Mouse (Mus musculus) 3134 (cell line): ENCODE data around the gene Prpf19.

Source experiments
- DNase-seq: peaks from one replicate; pipeline ENCODE4 v3.0.0-alpha.2; 2011; ENCODE audit warnings: low spot score; ENCODE audit not compliant: insufficient read length; ENCODE audit errors: extremely low read depth

Prpf19 gene

GRCm38 (mm10) chr19:10895016-10895528 is at the start of gene Prpf19:
Gene Prpf19, plus strand, starts transcription at chr19:10895231.
- DNase-seq: peak; percentile 95

DNA sequence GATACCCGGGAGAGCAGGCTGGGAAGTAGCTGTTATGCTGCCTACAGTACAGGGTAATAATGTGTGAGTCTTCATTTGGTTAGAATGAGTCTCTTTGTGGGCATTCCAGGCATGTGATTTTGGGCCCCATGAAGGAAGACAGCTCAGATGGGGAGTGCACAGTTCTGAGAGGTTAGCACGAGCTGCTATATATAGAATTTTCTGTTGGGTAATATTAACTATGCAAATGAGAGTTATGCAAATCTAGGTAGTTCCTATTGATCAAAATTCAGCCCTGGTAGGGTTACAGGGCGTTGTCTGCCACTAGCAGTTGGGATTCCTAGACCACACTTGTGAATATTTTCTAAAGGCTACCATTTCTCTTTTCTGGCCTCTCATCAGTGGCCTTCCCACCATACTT is 49.6 kb upstream of the Prpf19 start:
- no peak for DNase-seq

DNA sequence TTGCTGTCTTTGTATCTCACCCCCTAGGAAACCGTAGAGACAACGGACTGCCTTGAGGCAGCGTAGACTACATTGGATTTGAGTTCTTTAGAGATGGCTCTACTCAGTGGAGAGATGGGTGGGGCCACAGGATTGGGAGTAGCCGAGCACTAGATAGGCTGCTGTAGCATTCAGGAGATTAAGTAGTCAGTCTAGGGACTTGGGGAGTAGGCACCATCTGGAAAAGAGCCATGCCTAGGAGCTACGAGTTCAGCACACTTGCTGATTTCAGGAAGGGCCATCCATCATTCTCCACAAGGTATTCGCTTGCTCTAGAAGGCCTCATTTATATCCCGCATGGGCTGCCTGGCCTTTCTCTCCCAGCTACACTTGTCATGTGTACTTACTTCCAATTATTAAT is 48.9 kb upstream of the Prpf19 start:
- DNase-seq: no peak

GRCm38 (mm10) chr19:10847311-10848087 is 47.5 kb upstream of the Prpf19 start:
- DNase-seq: no peak

DNA sequence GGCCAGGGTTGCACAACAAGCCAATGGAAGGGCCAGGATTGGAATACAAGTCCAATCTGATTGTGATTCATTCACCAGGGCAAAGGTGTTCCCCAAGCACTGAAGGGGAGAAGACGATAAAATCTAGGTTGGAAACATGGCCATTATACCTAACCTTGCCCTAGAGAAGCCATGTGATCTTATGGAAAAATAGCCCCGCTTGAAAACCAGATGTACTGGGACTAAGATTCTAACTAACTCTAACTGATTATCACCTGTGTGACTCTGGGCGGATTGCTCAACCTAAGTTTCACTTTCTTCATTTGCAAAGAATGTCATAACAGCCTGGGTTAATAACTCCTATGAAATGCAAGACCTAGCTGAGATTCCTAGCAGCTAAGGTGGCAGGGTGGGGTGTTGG is 39.6 kb upstream of the Prpf19 start:
- DNase-seq: no peak

DNA sequence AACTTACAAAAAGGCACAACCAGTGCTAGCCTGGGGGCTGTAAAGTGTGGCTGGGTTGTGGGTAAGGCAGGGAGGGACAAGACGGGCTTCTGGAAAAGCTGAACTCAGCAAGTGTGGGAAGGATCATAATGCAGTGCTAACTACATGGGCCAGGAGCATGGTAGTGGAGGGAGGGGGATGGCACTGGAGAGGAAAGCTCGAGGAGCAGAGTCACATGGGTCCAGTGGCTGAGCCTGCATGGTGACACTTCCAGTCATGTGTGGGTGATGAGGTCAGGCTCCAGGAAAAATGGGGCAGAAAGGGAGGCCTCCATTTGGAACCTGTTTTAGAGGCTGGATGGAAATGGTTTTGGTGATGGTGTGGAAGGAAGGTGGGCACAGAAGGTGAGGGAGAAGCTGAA is 38.5 kb upstream of the Prpf19 start:
- no peak for DNase-seq

- DNase-seq: no peak
Measured at GRCm38 (mm10) chr19:10860072-10860497, 34.9 kb upstream of the Prpf19 start.

GRCm38 (mm10) chr19:10866351-10866750 is 28.7 kb upstream of the Prpf19 start:
- no peak for DNase-seq

DNA sequence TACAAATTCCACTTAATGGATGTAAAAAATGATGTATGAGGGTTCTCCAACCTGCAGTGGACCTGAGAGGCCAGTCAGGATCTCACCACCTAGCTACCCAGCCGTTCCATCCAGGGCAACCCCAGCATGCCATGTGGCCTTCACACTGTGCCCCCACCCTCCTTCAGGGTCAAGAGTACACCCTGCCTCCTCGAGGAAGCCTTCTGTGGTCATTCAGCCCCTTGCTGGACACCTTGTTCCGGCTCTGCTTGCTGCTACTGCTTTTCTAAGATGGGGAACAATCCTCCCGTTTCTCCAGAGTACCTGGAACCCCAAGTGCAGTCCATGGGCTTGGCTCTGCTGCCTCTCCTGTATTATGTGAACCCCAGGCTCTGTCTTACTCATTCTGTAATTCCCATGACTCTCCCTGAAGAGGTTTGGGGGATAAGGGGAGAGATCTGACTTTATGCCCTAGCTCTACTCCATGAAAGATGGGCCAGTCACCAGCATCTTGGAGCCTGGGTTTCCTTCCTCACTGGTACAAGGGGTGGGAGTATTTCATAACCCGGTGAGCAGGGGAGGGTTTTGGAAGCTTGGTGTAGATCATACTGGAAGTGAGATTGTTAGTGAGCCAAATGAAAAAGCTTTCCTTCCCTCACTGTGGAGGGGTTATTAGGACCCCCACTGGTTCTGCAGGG is 26.9 kb upstream of the Prpf19 start:
- DNase-seq: no peak

DNA sequence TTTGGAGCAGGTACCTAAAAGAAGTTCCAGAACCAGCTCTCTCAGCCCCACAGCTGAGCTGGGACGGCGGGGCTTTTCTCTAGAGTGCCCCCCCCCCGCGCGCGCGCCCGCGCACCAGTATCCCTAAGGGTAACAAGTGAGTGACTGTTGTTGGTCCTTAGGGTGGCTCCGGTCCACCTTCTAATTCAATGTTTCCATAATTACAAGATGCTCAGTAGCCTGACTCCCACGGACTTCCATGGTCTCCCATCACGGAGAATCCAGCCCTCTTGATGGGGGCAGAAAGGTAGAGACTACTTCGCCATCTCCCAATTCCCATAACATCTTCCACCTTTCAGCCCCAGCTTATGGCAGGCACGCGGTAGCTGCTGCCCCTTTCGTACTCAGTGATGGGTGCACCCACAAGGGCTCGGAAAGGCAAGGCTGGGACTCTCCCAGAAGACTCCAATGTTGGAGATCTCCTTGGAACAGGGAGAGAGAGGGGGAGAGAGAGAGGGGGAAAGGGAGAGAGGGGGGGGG is 26.3 kb upstream of the Prpf19 start:
- no peak for DNase-seq

DNA sequence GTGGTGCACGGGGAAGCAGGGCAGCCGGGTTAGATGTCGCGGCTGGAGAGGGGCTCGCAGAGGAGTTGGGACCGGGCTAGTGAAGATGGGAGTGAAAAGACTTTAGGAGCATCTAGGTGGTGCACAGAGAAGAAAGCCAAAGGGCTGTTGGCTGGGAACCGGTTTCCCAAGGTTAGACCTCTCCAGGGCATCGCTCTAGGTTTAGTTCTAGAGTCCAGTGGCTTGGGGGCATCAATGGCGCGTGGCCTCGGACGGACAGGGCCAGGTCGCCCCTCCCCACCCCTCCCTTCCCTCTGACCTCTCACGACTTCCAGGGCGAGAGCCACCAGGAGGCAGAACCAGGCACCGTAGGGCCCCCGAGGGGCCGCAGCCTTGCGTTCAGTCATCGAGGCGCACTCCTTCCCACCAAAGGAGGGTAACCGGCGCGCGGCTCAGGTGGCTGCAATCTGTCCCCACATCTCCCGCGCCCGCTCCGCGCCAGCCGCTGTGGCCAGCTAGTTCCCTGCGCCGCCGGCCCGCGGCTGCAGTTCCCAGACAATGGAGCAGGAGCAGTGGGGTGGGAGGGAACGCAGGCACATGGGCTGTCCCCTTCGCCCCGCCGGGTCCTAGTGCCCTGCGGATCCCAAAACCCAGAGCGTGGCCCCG is 25.7 kb upstream of the Prpf19 start:
- peak; percentile 85 for DNase-seq

DNA sequence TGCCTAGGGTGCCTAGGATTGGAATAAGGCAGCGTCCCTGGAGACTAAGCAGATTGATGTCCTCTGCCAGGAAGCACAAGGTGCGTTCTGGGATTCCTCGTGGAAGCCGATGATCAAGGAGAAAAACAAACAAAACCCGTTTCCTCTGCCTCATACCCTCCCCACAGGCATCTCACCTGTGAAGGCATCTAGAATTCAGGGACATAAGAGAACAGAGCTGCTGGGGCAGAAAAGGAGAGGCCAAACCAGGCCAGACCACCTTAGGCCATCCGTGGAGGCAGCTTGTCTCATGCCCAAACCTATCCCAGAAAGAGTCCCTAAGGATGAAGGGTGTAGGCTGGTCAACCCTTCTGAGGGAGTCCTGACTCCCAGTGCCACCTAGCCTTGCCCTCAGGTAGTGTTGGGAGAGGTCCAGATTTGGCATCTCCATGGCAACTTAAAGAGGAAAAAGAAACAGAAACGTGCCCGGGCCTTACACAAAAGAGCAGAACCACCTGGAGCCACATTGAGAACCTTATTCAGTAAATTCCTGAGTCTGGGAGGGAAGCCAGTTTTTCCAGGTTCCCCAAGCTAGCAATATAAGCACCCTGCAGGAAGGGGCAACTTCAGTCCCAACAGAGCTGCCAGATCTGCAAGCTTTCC is 25.0 kb upstream of the Prpf19 start, which contains the start of gene Tmem132a:
TSS of gene Tmem132a (minus strand) at position 55 of the 642 bp plus-strand sequence.
- no peak for DNase-seq

- no peak for DNase-seq
Measured at GRCm38 (mm10) chr19:10870676-10871075, 24.4 kb upstream of the Prpf19 start.

DNA sequence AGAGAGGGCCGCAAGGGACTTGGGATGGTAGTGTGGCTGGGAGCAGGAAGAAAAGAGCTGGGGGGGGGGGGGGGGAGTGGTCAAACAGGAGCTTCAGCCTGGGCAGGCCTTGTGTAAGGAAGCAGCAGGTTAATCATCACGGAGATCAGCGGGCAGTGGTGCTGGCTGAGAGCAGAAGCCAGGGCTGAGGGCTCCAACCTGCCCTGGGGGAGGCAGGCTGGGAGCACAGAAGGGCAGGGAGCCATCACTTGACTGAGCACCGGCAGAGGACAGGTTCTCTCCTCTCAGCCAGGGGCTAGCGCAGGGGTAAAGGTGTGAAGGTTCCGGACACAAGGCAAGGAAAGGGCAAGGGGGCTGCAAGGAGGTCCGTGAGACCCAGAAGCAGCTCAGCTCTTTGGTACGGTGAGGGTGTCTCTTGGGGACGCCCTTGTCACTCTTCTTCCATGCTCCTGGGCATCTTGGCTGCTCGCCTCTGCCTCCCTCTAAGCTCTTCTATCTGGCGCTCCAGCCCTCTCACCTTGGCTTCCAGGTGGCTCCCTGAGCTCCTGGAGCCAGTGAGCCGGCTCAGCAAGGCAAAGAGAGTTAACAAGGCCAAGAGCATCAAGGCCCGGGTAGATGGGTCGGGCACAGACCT is 23.6 kb upstream of the Prpf19 start:
- DNase-seq: no peak

DNA sequence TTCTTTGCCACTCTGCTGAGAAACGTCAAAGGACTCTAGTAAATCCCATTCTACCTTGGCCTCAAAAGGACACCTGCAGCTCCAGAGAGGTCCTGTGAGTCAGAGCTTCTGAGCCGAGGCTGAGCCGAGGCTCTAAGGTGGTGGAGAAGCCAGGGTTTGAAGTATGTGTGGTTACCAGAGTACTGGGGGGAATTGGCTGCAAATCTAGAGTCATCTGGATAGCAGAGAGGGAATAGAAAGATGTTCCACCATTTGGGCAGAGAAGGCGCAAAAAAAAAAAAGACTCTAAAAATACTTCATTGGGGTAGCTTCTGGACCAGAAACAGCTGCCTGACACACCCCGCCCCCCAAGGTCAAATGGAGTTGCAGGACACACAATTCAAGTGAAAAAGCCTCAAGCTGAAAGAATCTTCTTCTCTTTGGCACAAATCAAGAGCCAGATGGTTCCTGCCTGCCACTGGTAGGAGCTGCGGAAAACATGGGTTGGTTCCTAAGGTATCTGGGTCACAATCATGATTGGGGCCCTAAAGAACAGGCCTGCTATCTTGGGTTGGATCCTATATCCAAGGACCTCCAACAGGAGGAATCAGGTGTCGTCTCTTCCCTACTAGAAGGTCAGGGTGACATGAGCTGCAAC is 16.7 kb upstream of the Prpf19 start:
- no peak for DNase-seq

DNA sequence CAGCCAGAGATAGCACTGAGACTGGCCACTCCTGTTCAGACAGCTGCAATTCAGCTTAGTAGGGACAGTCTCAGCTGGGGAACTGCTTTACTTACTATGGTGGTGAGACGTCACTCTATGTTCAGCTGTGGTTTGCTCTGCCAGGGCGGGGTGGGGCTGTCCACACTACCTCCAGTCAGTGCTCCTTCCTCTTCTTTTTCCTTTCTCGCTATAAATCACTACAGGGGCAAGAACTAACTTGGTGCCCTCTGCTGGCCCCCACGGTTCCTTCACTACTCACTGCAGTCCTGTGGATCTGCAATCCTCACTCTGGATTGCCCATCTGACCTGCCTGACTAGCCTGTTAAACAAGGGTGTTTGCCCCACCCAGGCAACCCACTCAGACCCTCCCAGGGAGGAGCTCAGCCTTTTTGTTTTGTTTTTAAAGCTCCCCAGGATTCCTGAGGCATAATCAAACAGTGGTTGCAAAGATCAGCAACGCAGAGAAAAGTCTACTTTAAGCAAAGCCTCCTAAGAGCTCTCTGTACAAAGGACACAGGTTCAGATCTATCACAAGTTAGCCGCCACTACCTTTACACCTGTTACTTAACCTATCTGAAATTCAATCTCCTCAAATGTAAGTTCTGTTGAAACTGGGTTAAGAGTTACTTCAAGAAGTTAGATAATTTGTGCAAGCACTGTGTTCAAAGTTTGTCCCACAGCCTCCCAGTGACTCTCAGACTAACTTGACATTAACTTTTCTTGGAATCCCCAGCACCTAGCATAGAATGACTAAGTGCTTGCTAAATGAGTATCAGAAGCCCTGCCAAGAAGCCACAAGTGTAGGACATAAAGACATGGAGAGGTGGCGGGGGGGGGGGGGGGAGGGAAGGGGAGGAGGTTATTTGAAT is 14.7 kb upstream of the Prpf19 start:
- DNase-seq: peak; percentile 47

DNA sequence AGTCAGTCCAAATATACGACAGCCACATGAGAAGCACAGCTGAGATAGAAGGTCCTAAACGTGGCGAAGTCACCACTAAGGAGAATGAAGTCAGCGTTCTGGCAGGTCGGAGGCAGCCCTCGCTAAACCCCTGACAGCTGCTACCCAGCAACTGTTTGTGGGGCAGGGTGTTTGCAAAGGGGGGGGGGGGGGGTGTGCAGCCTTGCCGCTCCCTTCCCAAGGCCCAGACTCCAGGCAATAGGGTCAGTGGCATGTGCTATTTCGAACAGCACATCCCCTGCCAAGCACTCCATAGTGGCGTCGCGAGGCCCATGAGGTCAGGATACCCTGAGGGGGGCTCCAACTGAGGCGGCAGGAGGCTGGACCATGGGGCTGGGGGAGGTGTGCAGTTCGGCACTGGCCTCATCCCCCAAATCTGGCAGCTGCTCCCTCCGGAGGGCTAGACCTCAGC is 14.0 kb upstream of the Prpf19 start:
- no peak for DNase-seq

DNA sequence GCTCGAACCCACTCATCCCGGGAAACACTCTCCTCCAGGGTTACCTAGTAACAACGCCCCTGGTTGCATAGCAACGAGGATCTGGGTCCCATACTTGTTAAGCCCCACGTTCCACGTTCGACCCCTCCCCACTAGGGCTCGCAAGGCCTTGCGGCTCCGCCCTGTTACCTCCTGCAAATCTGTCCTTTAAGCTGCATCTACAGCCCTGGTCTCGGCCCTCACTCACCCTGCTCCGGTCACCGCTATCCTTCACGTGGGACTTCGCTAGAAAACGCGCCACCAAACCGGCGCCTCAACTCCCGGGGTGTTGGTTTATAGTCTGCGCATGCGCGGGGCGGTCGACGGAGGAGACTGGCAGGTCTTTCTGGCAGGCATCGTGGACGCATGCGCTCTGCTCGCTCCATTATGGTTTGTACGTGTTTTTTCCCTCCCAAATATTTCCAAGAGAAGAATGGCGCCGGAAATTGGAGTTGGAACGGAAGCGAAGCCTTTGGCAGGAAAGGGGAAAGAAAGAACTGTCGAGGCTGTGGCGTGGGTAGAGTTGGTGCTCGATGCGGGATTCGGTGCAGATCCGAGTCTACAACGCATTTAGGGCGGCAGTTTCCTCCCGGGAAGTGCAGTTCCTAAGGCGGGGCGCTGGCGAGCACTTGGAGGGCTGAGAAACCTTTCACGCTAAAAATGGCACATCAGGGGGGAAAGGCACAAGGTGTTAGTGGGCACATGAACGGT is 13.4 kb upstream of the Prpf19 start, which contains the start of gene Tmem109:
TSS of gene Tmem109 (minus strand) at position 576 of the 729 bp plus-strand sequence.
- peak; percentile 92 for DNase-seq
